Mouse (Mus musculus): ENCODE results near the gene Hcrtr1.

GRCm38 (mm10) chr4:130087293-130087692, 51.9 kb downstream of the Hcrtr1 start:
- TF ChIP-seq HCFC1 (IDR thresholded peaks at IDR 0.05; ENCODE audit: borderline replicate concordance, insufficient read depth, low read length) = no peak
- TF ChIP-seq ZC3H11A (IDR thresholded peaks at IDR 0.05; ENCODE audit: borderline replicate concordance, low read depth, low read length) = peak; percentile 96
- TF ChIP-seq ZNF384 (IDR thresholded peaks at IDR 0.05; ENCODE audit: low read depth, low read length) = no peak
